In the genomic region with DNA sequence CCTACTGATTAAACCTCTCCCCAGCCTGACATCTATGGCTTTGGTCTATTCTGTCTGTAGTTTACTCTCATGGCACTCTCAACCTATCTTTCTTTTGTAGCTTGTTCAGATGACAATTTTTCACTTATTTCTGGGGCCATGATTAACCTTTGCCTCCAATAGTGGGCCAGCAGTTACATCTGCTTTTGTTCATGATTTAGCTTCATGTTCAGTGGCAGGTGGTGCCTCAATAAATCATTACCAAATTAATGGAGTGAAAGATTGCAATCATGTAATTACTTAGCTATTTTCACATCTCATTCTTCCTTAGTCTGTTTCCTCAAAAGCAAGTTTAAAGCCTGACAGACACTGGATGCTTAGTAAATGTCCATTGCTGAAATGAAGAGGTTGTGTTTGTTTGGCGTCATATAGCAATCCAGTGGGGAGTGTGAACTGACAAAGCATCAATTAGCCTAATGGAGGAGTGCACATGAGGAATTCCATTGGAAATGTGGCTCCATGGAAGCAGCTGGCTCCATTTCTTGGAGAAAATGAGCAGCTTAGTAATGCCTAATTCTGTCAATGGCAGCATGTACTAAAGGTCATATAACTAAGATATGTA, we compare ENCODE assay signal across 23 mouse cellular contexts.
A peak's percentile ranks its signal among the peaks of the same experiment; 100 is the strongest.
DNase-seq lines count a peak whose midpoint lies in the region; ATAC-seq lines count a peak whose summit lies in the region.
"Had no signal": no experiment of that assay in that cellular context is flagged by ENCODE, and none has a peak within 500 bp of the region (broad histone marks: within the 10 kb centered on the region; RNA-seq: fewer than 3 reads in every experiment).

No protein-coding gene starts in this region.

- no peaks in the 10 kb centered on the region for H3K36me3 ChIP-seq in forebrain, embryonic 13.5 days (ENCODE audit: poor library complexity, severe bottlenecking)
- H3K36me3 ChIP-seq in forebrain, embryonic 10.5 days (replicated peaks) = no peaks in the 10 kb centered on the region
- no peaks in the 10 kb centered on the region for H3K36me3 ChIP-seq in neural tube, embryonic 12.5 days
- no peaks in the 10 kb centered on the region for H3K36me3 ChIP-seq in neural tube, embryonic 15.5 days
- H3K36me3 ChIP-seq: embryonic facial prominence, embryonic 13.5 days; G1E; heart, embryonic 15.5 days had no signal

- 9% methylated on average over 1 of the region's 1 CpGs for WGBS in forebrain, embryonic 13.5 days
- 35% methylated on average over 1 of the region's 1 CpGs for whole genome bisulfite sequencing in forebrain, embryonic 10.5 days
- 27% methylated on average over 1 of the region's 1 CpGs for WGBS in neural tube, embryonic 12.5 days
- whole genome bisulfite sequencing in neural tube, embryonic 15.5 days = 28% methylated on average over 1 of the region's 1 CpGs

- no peaks in the 10 kb centered on the region for H3K9me3 ChIP-seq in forebrain, embryonic 13.5 days (replicated peaks)
- no peaks in the 10 kb centered on the region for H3K9me3 ChIP-seq in forebrain, embryonic 10.5 days
- no peaks in the 10 kb centered on the region for H3K9me3 ChIP-seq in neural tube, embryonic 12.5 days
- no peaks in the 10 kb centered on the region for H3K9me3 ChIP-seq in neural tube, embryonic 15.5 days (replicated peaks)
- H3K9me3 ChIP-seq: embryonic facial prominence, embryonic 13.5 days; heart, embryonic 15.5 days had no signal

- no peaks in the 10 kb centered on the region for H3K27me3 ChIP-seq in forebrain, embryonic 13.5 days
- H3K27me3 ChIP-seq in forebrain, embryonic 10.5 days (ENCODE audit: poor library complexity, severe bottlenecking) = no peaks in the 10 kb centered on the region
- H3K27me3 ChIP-seq in neural tube, embryonic 12.5 days (replicated peaks) = no peaks in the 10 kb centered on the region
- no peaks in the 10 kb centered on the region for H3K27me3 ChIP-seq in neural tube, embryonic 15.5 days (replicated peaks)
- H3K27me3 ChIP-seq: embryonic facial prominence, embryonic 13.5 days; heart, embryonic 15.5 days had no signal

- 0 out of 2 replicates have a peak, but pooled peaks cover 2% of the 10 kb centered on the region for H3K4me1 ChIP-seq in forebrain, embryonic 13.5 days
- H3K4me1 ChIP-seq in forebrain, embryonic 10.5 days = peaks cover 10% of the 10 kb centered on the region
- H3K4me1 ChIP-seq in neural tube, embryonic 12.5 days = no peaks in the 10 kb centered on the region
- H3K4me1 ChIP-seq in neural tube, embryonic 15.5 days = no peaks in the 10 kb centered on the region
- H3K4me1 ChIP-seq: embryonic facial prominence, embryonic 13.5 days; heart, embryonic 15.5 days had no signal

- H3K4me2 ChIP-seq in forebrain, embryonic 13.5 days = no peak overlapping the region
- no peak overlapping the region for H3K4me2 ChIP-seq in neural tube, embryonic 12.5 days (replicated peaks)
- H3K4me2 ChIP-seq in neural tube, embryonic 15.5 days = no peak overlapping the region
- H3K4me2 ChIP-seq: embryonic facial prominence, embryonic 13.5 days; heart, embryonic 11.5 days; heart, embryonic 15.5 days had no signal

- H3K4me3 ChIP-seq in forebrain, embryonic 13.5 days = no peak overlapping the region
- H3K4me3 ChIP-seq in forebrain, embryonic 10.5 days = no peak overlapping the region
- no peak overlapping the region for H3K4me3 ChIP-seq in neural tube, embryonic 12.5 days
- no peak overlapping the region for H3K4me3 ChIP-seq in neural tube, embryonic 15.5 days (replicated peaks)
- H3K4me3 ChIP-seq: embryonic facial prominence, embryonic 13.5 days; heart, adult 2 months; heart, embryonic 15.5 days had no signal

- peak; percentile 62; the same call in 1 of the 2 replicates for ATAC-seq in forebrain, embryonic 13.5 days
- ATAC-seq in neural tube, embryonic 12.5 days (ENCODE audit: low FRiP score, low read depth) = peak; percentile 61; the same call in 1 of the 2 replicates
- ATAC-seq in neural tube, embryonic 15.5 days (ENCODE audit: low FRiP score) = no peak
- ATAC-seq: CD4-positive, CD25-positive, alpha-beta regulatory T cell, adult 4 months; hindbrain, postnatal 0 days had no signal

- no peak overlapping the region for H3K27ac ChIP-seq in forebrain, embryonic 13.5 days
- H3K27ac ChIP-seq in forebrain, embryonic 10.5 days = no peak overlapping the region
- H3K27ac ChIP-seq in neural tube, embryonic 12.5 days = no peak overlapping the region
- no peak overlapping the region for H3K27ac ChIP-seq in neural tube, embryonic 15.5 days (replicated peaks)
- H3K27ac ChIP-seq: embryonic facial prominence, embryonic 13.5 days; heart, adult 2 months; heart, embryonic 15.5 days; hindbrain, postnatal 0 days had no signal

- peak; percentile 4 for DNase-seq in embryo, embryonic 10.5 days (ENCODE audit: low spot score)
- DNase-seq in embryo, embryonic 10 days (ENCODE audit: low spot score) = no peak
- no peak for DNase-seq in forebrain, embryonic 10.5 days (ENCODE audit: extremely low spot score, low spot score)
- DNase-seq in retina, postnatal 1 day = peak; percentile 0
- DNase-seq in urinary bladder, postnatal 14 days (ENCODE audit: low spot score) = no peak
- DNase-seq: adrenal gland, postnatal 14 days; B cell, adult 2 months; cerebellum, adult 18-20 months; cerebellum, adult 9-11 months; cerebellum, postnatal 36 days; gastrocnemius, postnatal 10 days; heart, adult 2 months; heart, postnatal 14 days; kidney, adult 11 months had no signal

- H3K9ac ChIP-seq in forebrain, embryonic 13.5 days = no peak overlapping the region
- no peak overlapping the region for H3K9ac ChIP-seq in neural tube, embryonic 12.5 days
- H3K9ac ChIP-seq in neural tube, embryonic 15.5 days (replicated peaks) = no peak overlapping the region
- H3K9ac ChIP-seq: embryonic facial prominence, embryonic 13.5 days; heart, embryonic 15.5 days had no signal

Comparison
In these comparisons a context has a peak if more than half of its experiments do, and no peak if none do; other contexts are left out.
1. DNase-seq: peak in embryo, embryonic 10.5 days (single experiment) and retina, postnatal 1 day (single experiment); none in embryo, embryonic 10 days (single experiment), forebrain, embryonic 10.5 days (single experiment) and urinary bladder, postnatal 14 days (single experiment).